Mouse (Mus musculus): ENCODE measurements around the gene Afg3l1. TPM values are rescaled to one million over a fixed set of nuclear protein-coding genes. Genes with fewer than 3 reads are reported as not detected.
"Not testable (repeated sequence)": the region's sequence is repeated elsewhere in the genome, so short reads cannot be mapped to it uniquely, and the experiment has no call there.

Gene Afg3l1
- polyA plus RNA-seq, 1 experiment: 20.4 TPM

GRCm38 (mm10) chr8:123442351-123442750 is 35.4 kb upstream of the Afg3l1 start:
- Histone ChIP-seq H3K4me1 (ENCODE audit: control insufficient read depth, insufficient read depth, low read length) (no peaks in the 10 kb centered on the region), H3K4me3 (ENCODE audit: insufficient read depth, low read length) (peak overlapping the region; percentile 89), H3K27ac (ENCODE audit: insufficient read depth, low read length) (no peak overlapping the region)
- TF ChIP-seq POLR2A (IDR thresholded peaks at IDR 0.05; ENCODE audit: extremely low read depth, insufficient read depth, low read length) (no peak), CTCF (IDR thresholded peaks at IDR 0.05; ENCODE audit: extremely low read depth, insufficient read depth, low read length) (no peak)

DNA sequence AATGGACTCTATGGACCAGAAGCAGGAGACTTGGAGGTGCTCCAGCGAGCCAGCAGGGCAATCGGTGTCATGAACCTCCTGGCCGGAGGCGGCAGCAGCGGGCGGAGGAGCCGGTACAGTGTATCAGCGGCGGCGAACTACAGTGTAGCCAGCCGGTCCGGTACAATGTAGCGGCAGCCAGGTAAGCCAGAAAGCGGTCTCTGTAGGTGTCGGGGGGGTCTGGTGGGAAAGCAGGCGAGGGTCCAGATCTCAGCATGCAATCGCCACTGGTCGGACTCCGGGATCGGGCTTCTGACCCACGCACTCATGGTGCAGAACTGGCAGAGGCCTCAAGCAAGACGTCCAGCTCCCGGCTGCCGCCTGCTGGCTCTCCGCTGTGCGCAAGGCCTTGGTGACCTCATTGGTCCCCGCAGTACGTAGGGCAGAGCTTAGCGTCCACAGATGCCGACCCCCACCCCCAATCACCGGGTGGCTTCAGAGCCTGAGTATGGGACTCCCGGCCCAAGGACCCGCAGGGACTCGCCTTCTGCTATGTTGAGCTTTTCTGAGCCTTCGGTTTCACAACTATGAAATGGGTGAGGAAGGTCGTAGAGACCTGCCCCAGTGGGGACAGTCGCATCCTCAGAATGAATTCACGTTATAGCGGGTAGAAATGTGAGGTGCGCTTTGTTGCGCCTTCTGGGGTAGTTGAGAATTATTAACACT is 34.7 kb upstream of the Afg3l1 start:
- peak; percentile 65; the same call in 1 of the 2 replicates for TF ChIP-seq POLR2A (IDR thresholded peaks at IDR 0.05; ENCODE audit: extremely low read depth, insufficient read depth, low read length)
- peak; percentile 43 for TF ChIP-seq CTCF (IDR thresholded peaks at IDR 0.05; ENCODE audit: extremely low read depth, insufficient read depth, low read length)
- Histone ChIP-seq H3K27ac (ENCODE audit: insufficient read depth, low read length) (peak overlapping the region; percentile 71), H3K4me1 (ENCODE audit: control insufficient read depth, insufficient read depth, low read length) (no peaks in the 10 kb centered on the region), H3K4me3 (ENCODE audit: insufficient read depth, low read length) (peak overlapping the region; percentile 89)

- Histone ChIP-seq H3K4me1 (ENCODE audit: control insufficient read depth, insufficient read depth, low read length) (no peaks in the 10 kb centered on the region), H3K4me3 (ENCODE audit: insufficient read depth, low read length) (peak overlapping the region; percentile 89), H3K27ac (ENCODE audit: insufficient read depth, low read length) (no peak overlapping the region)
- TF ChIP-seq CTCF (IDR thresholded peaks at IDR 0.05; ENCODE audit: extremely low read depth, insufficient read depth, low read length) (no peak), POLR2A (IDR thresholded peaks at IDR 0.05; ENCODE audit: extremely low read depth, insufficient read depth, low read length) (no peak)
Observed at GRCm38 (mm10) chr8:123443576-123443921, 34.2 kb upstream of the Afg3l1 start.

DNA sequence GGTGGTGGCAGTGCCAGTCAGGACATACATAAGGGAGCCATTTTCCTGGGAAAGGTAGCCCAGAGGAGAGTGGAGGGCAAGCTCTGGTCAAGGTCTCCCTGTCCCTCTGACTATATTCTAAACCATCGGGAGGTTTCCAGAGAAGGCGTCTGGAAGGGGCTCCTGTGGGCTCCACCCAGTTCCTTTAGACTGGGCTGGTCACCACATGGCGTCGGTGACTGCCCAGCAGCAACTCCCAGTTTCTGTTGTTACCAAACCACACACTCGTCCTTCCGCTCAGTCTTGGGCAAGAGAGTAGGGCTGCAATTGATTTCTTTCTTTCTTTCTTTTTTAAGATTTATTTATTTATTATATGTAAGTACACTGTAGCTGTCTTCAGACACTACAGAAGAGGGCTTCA is 33.6 kb upstream of the Afg3l1 start:
- no peaks in the 10 kb centered on the region for H3K4me1 ChIP-seq (ENCODE audit: control insufficient read depth, insufficient read depth, low read length)
- H3K27ac ChIP-seq (ENCODE audit: insufficient read depth, low read length): no peak overlapping the region
- TF ChIP-seq CTCF (IDR thresholded peaks at IDR 0.05; ENCODE audit: extremely low read depth, insufficient read depth, low read length) (no peak), POLR2A (IDR thresholded peaks at IDR 0.05; ENCODE audit: extremely low read depth, insufficient read depth, low read length) (no peak)
- no peak overlapping the region; the same call in 1 of the 2 replicates for H3K4me3 ChIP-seq (ENCODE audit: insufficient read depth, low read length)

GRCm38 (mm10) chr8:123445981-123446380 is 31.7 kb upstream of the Afg3l1 start:
- Histone ChIP-seq H3K27ac (ENCODE audit: insufficient read depth, low read length) (no peak overlapping the region), H3K4me1 (ENCODE audit: control insufficient read depth, insufficient read depth, low read length) (no peaks in the 10 kb centered on the region), H3K4me3 (ENCODE audit: insufficient read depth, low read length) (no peak overlapping the region)
- TF ChIP-seq CTCF (IDR thresholded peaks at IDR 0.05; ENCODE audit: extremely low read depth, insufficient read depth, low read length): no peak
- no peak for TF ChIP-seq POLR2A (IDR thresholded peaks at IDR 0.05; ENCODE audit: extremely low read depth, insufficient read depth, low read length)

GRCm38 (mm10) chr8:123446799-123447198 is 30.9 kb upstream of the Afg3l1 start:
- Histone ChIP-seq H3K4me3 (ENCODE audit: insufficient read depth, low read length) (no peak overlapping the region), H3K4me1 (ENCODE audit: control insufficient read depth, insufficient read depth, low read length) (no peaks in the 10 kb centered on the region), H3K27ac (ENCODE audit: insufficient read depth, low read length) (no peak overlapping the region)
- TF ChIP-seq CTCF (IDR thresholded peaks at IDR 0.05; ENCODE audit: extremely low read depth, insufficient read depth, low read length): no peak
- no peak for TF ChIP-seq POLR2A (IDR thresholded peaks at IDR 0.05; ENCODE audit: extremely low read depth, insufficient read depth, low read length)

GRCm38 (mm10) chr8:123450783-123451182 is 26.9 kb upstream of the Afg3l1 start:
- TF ChIP-seq CTCF (IDR thresholded peaks at IDR 0.05; ENCODE audit: extremely low read depth, insufficient read depth, low read length) (no peak), POLR2A (IDR thresholded peaks at IDR 0.05; ENCODE audit: extremely low read depth, insufficient read depth, low read length) (no peak)
- Histone ChIP-seq H3K27ac (ENCODE audit: insufficient read depth, low read length) (no peak overlapping the region), H3K4me3 (ENCODE audit: insufficient read depth, low read length) (no peak overlapping the region), H3K4me1 (ENCODE audit: control insufficient read depth, insufficient read depth, low read length) (no peaks in the 10 kb centered on the region)

DNA sequence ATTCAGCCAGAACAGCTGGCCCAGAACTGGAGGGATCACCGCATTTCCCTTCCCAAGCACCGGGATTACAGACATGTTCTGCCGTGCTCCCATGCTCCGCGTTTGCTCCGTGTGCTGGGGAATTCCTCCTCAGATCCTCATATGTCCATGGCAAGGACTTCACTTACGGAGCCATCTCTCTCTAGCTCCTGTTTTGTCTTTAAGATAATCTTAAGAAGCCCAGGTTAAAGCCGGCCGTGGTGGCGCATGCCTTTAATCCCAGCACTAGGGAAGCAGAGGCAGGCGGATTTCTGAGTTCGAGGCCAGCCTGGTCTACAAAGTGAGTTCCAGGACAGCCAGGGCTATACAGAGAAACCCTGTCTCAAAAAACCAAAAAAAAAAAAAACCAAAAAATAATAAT is 26.0 kb upstream of the Afg3l1 start:
- H3K27ac ChIP-seq (ENCODE audit: insufficient read depth, low read length); H3K4me3 ChIP-seq (ENCODE audit: insufficient read depth, low read length); H3K4me1 ChIP-seq (ENCODE audit: control insufficient read depth, insufficient read depth, low read length): not testable (repeated sequence)

DNA sequence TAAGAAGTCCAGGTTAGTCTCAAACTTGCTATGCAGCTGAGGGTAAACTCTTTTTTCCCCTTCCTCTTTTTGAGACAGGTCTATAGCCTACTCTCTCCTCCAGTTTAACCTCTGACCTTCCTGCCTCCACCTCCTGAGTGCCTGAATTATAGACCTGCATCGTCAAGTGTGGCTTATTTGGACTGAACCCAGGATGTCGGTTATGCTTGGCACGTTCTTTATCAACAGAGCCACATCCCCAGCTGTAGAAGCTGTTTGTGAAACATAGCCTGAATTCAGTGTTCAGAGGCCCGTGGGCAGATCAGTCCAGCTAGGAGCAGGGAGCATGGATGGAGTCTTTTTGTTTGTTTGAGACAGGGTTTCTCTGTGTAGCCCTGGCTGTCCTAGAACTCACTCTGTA is 25.6 kb upstream of the Afg3l1 start:
- H3K4me3 ChIP-seq (ENCODE audit: insufficient read depth, low read length): no peak overlapping the region
- no peak overlapping the region for H3K27ac ChIP-seq (ENCODE audit: insufficient read depth, low read length)
- TF ChIP-seq CTCF (IDR thresholded peaks at IDR 0.05; ENCODE audit: extremely low read depth, insufficient read depth, low read length) (no peak), POLR2A (IDR thresholded peaks at IDR 0.05; ENCODE audit: extremely low read depth, insufficient read depth, low read length) (no peak)
- H3K4me1 ChIP-seq (ENCODE audit: control insufficient read depth, insufficient read depth, low read length): no peaks in the 10 kb centered on the region

DNA sequence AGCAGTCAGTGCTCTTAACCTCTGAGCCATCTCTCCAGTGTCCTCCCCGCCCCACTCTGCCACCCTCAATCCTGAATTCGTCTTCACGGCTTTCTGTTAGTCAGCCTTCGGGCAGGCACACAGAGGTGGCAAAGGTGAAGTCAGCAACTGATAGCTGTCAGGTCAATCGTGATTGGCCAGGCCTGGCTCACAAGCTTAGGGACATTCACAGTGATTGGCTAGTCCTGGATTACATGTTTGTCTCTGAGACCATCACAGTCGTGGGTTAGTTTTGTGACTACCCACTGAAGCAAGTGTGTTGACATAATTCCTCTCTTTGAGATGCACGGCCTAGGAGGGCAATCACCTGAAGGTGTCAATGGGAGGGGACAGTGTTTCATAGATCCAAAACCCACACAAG is 24.4 kb upstream of the Afg3l1 start:
- TF ChIP-seq POLR2A (IDR thresholded peaks at IDR 0.05; ENCODE audit: extremely low read depth, insufficient read depth, low read length) (no peak), CTCF (IDR thresholded peaks at IDR 0.05; ENCODE audit: extremely low read depth, insufficient read depth, low read length) (no peak)
- Histone ChIP-seq H3K4me1 (ENCODE audit: control insufficient read depth, insufficient read depth, low read length) (no peaks in the 10 kb centered on the region), H3K27ac (ENCODE audit: insufficient read depth, low read length) (no peak overlapping the region), H3K4me3 (ENCODE audit: insufficient read depth, low read length) (no peak overlapping the region)
